Mouse (Mus musculus) hindbrain, embryonic 16.5 days (tissue): Measurements from ENCODE around the gene Cd207. TPM values are rescaled to one million over a fixed set of nuclear protein-coding genes. Genes with fewer than 3 reads are reported as not detected.
A peak's percentile ranks its signal among the peaks of the same experiment; 100 is the strongest.
"Not testable (repeated sequence)": the region's sequence is repeated elsewhere in the genome, so short reads cannot be mapped to it uniquely, and the experiment has no call there.

ENCODE experiments used
- ATAC-seq: fragments of 200-750 bp; cut with Nextera tagmentation; 2 replicates; pipeline ENCODE4 v1.8.0; 2017; ENCODE audit warnings: moderate TSS enrichment, moderate library complexity
- H3K27ac ChIP-seq: fragments of 300-500 bp; sonication (generic); 2 replicates; pipeline ENCODE4 v1.5.1; 2014; ENCODE audit warnings: low read depth, mild to moderate bottlenecking, control low read depth, low read length, moderate library complexity
- H3K27me3 ChIP-seq: fragments of 300-500 bp; sonication (generic); replicated peaks from 2 replicates; pipeline ENCODE4 v1.6.1; 2014; ENCODE audit warnings: low read length; ENCODE audit not compliant: control insufficient read depth, insufficient read depth
- H3K36me3 ChIP-seq: fragments of 300-500 bp; sonication (generic); 2 replicates; pipeline ENCODE4 v1.6.1; 2014; ENCODE audit warnings: mild to moderate bottlenecking, low read length, moderate library complexity, mixed read lengths; ENCODE audit not compliant: control insufficient read depth, insufficient read depth
- H3K4me1 ChIP-seq: fragments of 300-500 bp; sonication (generic); 2 replicates; pipeline ENCODE4 v1.6.1; 2014; ENCODE audit warnings: low read depth, low read length; ENCODE audit not compliant: control insufficient read depth, insufficient read depth
- H3K4me2 ChIP-seq: fragments of 300-500 bp; sonication (generic); 2 replicates; pipeline ENCODE4 v1.6.1; 2014; ENCODE audit warnings: mild to moderate bottlenecking, low read length, control low read depth, moderate library complexity
- H3K4me3 ChIP-seq: fragments of 300-500 bp; sonication (generic); 2 replicates; pipeline ENCODE4 v1.5.1; 2014; ENCODE audit warnings: mild to moderate bottlenecking, low read length, control low read depth, moderate library complexity
- H3K9ac ChIP-seq: fragments of 300-500 bp; sonication (generic); 2 replicates; pipeline ENCODE4 v1.6.1; 2014; ENCODE audit warnings: low read depth, mild to moderate bottlenecking, control low read depth, low read length, moderate library complexity
- H3K9me3 ChIP-seq: fragments of 300-500 bp; sonication (generic); 2 replicates; pipeline ENCODE4 v1.6.1; 2014; ENCODE audit warnings: mild to moderate bottlenecking, low read length, moderate library complexity; ENCODE audit not compliant: control insufficient read depth
- WGBS: fragments of 180-500 bp; shearing (Covaris S2); extraction: QIAGEN DNeasy Blood & Tissue Kit; methylation state at CpG from one replicate; pipeline ENCODE4 v1.1.7; 2014; 5-methylcytosine and 5-hydroxymethylcytosine counted together
- polyA plus RNA-seq: library from polyadenylated mRNA; unstranded; fragments of >200 nt; fragmentation: Nextera tagmentation; extraction: Ambion mirVana; gene quantifications from 2 replicates; pipeline ENCODE4 v1.2.1, GENCODE M21; 2015

Cd207 gene
- polyA plus RNA-seq, 1 experiment from 2014 or later = not detected

- no peaks in the 10 kb centered on the region for H3K36me3 ChIP-seq
- peak; percentile 64; the same call in 1 of the 2 replicates for ATAC-seq
- no peak overlapping the region for H3K4me3 ChIP-seq
- H3K9ac ChIP-seq = no peak overlapping the region
- WGBS = 11% methylated on average over 4 of the region's 4 CpGs
- H3K27me3 ChIP-seq = no peaks in the 10 kb centered on the region
- no peak overlapping the region for H3K27ac ChIP-seq
- H3K9me3 ChIP-seq = no peaks in the 10 kb centered on the region
- no peaks in the 10 kb centered on the region for H3K4me1 ChIP-seq
- no peak overlapping the region for H3K4me2 ChIP-seq
Observed at GRCm38 (mm10) chr6:83673395-83673794, 4.3 kb downstream of the Cd207 start.

- H3K27me3 ChIP-seq = no peaks in the 10 kb centered on the region
- H3K4me2 ChIP-seq = no peak overlapping the region
- H3K9me3 ChIP-seq = no peaks in the 10 kb centered on the region
- no peak overlapping the region for H3K27ac ChIP-seq
- WGBS = 78% methylated on average over 2 of the region's 2 CpGs
- no peak for ATAC-seq
- H3K36me3 ChIP-seq = no peaks in the 10 kb centered on the region
- no peak overlapping the region for H3K4me3 ChIP-seq
- no peaks in the 10 kb centered on the region for H3K4me1 ChIP-seq
- no peak overlapping the region for H3K9ac ChIP-seq
Observed at GRCm38 (mm10) chr6:83665009-83665408, 12.6 kb downstream of the Cd207 start.

GRCm38 (mm10) chr6:83660821-83661220 lies 16.8 kb downstream of the Cd207 start:
- Histone ChIP-seq H3K27me3 (no peaks in the 10 kb centered on the region), H3K9ac (no peak overlapping the region), H3K27ac (no peak overlapping the region), H3K4me1 (no peaks in the 10 kb centered on the region), H3K9me3 (no peaks in the 10 kb centered on the region), H3K4me3 (no peak overlapping the region), H3K36me3 (no peaks in the 10 kb centered on the region), H3K4me2 (no peak overlapping the region)
- ATAC-seq = no peak
- WGBS = 84% methylated on average over 4 of the region's 4 CpGs

DNA sequence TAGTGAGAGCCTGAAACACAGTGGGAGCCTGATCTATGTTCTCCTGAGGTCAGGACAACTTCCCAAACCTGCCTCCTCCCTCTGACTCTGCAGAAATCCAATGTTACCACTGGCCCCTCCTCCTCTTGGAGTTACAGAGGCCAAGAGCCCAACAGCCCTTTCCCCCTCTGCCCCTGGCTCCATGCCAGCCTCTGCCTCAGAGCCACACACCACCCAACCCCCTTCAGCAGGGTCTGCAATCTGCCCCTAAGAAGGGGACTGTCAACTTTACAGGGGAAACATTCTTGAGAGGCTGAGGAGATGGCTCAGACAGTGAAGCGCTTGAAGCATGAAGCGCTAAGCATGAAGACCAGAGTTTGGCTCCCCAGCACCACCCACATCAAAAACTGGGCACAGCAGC lies 21.6 kb downstream of the Cd207 start, which contains the start of gene Clec4f:
Gene Clec4f (minus strand): TSS at position 101 of the 400 bp plus-strand sequence.
- Histone ChIP-seq H3K27ac (no peak within 1 kb of the TSS), H3K9me3 (no peaks in the 10 kb centered on the region), H3K4me2 (no peak within 1 kb of the TSS), H3K36me3 (no peaks in the 10 kb centered on the region), H3K4me1 (no peaks in the 10 kb centered on the region), H3K9ac (no peak within 1 kb of the TSS), H3K4me3 (no peak within 1 kb of the TSS), H3K27me3 (no peaks in the 10 kb centered on the region)
- 100% methylated on average over 2 of the region's 2 CpGs for WGBS
- ATAC-seq = no peak

DNA sequence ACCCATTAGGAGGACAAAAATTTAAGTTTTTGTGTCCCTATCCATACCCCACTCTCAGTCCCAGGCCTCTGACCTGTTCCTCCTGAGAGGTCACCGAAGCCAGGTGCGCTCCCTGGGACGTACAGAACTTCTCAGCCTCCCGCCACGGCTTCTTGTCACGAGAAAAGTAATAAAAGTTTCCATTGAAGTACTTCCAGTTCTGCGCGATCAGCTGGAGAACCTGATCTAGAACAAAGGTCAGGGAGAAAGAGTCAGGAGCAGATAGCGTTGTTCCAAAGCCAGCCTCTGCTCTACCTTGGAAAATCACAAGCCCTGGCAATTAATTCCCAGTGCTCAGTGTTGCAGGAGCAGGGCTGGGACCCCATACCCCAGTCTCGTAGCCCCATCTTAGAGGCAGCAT lies 30.9 kb downstream of the Cd207 start:
- Histone ChIP-seq H3K9me3 (no peaks in the 10 kb centered on the region), H3K9ac (no peak overlapping the region), H3K36me3 (no peaks in the 10 kb centered on the region), H3K27me3 (no peaks in the 10 kb centered on the region; the same call in 1 of the 2 replicates), H3K4me3 (no peak overlapping the region), H3K27ac (no peak overlapping the region), H3K4me1 (no peaks in the 10 kb centered on the region), H3K4me2 (no peak overlapping the region)
- 92% methylated on average over 10 of the region's 10 CpGs for WGBS
- no peak for ATAC-seq

DNA sequence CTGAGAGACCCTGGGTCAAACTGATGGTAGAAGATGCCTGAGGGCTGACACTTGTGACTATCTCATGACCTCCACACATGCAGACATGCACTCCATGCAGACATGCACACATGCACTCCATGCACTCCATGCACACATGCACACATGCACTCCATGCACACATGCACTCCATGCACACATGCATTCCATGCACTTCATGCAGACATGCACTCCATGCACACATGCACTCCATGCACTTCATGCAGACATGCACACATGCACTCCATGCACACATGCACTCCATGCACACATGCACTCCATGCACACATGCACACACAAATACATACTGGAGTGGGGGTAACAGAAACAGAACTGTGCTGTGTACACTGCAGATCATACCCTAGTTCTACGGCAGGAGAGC lies 42.3 kb downstream of the Cd207 start:
- Histone ChIP-seq H3K4me3 (no peak overlapping the region), H3K9me3 (no peaks in the 10 kb centered on the region), H3K27ac (no peak overlapping the region), H3K9ac (no peak overlapping the region), H3K4me1 (no peaks in the 10 kb centered on the region), H3K27me3 (no peaks in the 10 kb centered on the region), H3K4me2 (no peak overlapping the region), H3K36me3 (no peaks in the 10 kb centered on the region)
- ATAC-seq = no peak
- 100% methylated on average over 1 of the region's 1 CpGs for WGBS

GRCm38 (mm10) chr6:83634631-83635030 lies 43.0 kb downstream of the Cd207 start:
- H3K9ac ChIP-seq, H3K27me3 ChIP-seq, H3K4me3 ChIP-seq, H3K9me3 ChIP-seq, H3K4me1 ChIP-seq, ATAC-seq, H3K4me2 ChIP-seq, H3K27ac ChIP-seq, H3K36me3 ChIP-seq: not testable (repeated sequence)
- 79% methylated on average over 4 of the region's 4 CpGs for WGBS

- H3K36me3 ChIP-seq, H3K27ac ChIP-seq, H3K4me3 ChIP-seq, H3K4me1 ChIP-seq, H3K9me3 ChIP-seq, ATAC-seq, H3K9ac ChIP-seq, H3K27me3 ChIP-seq, H3K4me2 ChIP-seq: not testable (repeated sequence)
- 66% methylated on average over 5 of the region's 5 CpGs for WGBS
Observed at GRCm38 (mm10) chr6:83634106-83634505, 43.6 kb downstream of the Cd207 start.

- ATAC-seq = no peak
- H3K9me3 ChIP-seq = no peaks in the 10 kb centered on the region
- H3K27me3 ChIP-seq = no peaks in the 10 kb centered on the region
- H3K27ac ChIP-seq = no peak overlapping the region
- H3K36me3 ChIP-seq = no peaks in the 10 kb centered on the region
- H3K4me1 ChIP-seq = no peaks in the 10 kb centered on the region
- H3K4me2 ChIP-seq = no peak overlapping the region
- H3K9ac ChIP-seq = no peak overlapping the region
- 79% methylated on average over 4 of the region's 4 CpGs for WGBS
- H3K4me3 ChIP-seq = no peak overlapping the region
Observed at GRCm38 (mm10) chr6:83631815-83632214, 45.8 kb downstream of the Cd207 start.

GRCm38 (mm10) chr6:83626781-83627180 lies 50.9 kb downstream of the Cd207 start:
- Histone ChIP-seq H3K36me3 (no peaks in the 10 kb centered on the region), H3K9me3 (no peaks in the 10 kb centered on the region), H3K9ac (no peak overlapping the region), H3K27me3 (no peaks in the 10 kb centered on the region), H3K4me1 (no peaks in the 10 kb centered on the region), H3K4me2 (no peak overlapping the region), H3K27ac (no peak overlapping the region), H3K4me3 (no peak overlapping the region)
- no peak for ATAC-seq
- WGBS = 67% methylated on average over 17 of the region's 17 CpGs
